ENCODE assay signal across 8 mouse cellular contexts in genomic region chr7:19229404-19229803, GRCm38 (mm10). TPM values are rescaled to one million over a fixed set of nuclear protein-coding genes. Genes with fewer than 3 reads are reported as not detected.
DNase-seq lines count a peak whose midpoint lies in the region; ATAC-seq lines count a peak whose summit lies in the region.

No protein-coding gene starts in this region.

- peak overlapping the region; percentile 70 for H3K4me3 ChIP-seq in kidney, embryonic 14.5 days (ENCODE audit: low read length)
- H3K4me3 ChIP-seq in brown adipose tissue, adult 24 weeks (ENCODE audit: insufficient read depth, low read depth, low read length) = peak overlapping the region; percentile 71
- peak overlapping the region; percentile 50 for H3K4me3 ChIP-seq in hindbrain, embryonic 11.5 days (ENCODE audit: low read depth, low read length)
- peak overlapping the region; percentile 66 for H3K4me3 ChIP-seq in midbrain, embryonic 12.5 days

- H3K9me3 ChIP-seq in kidney, embryonic 14.5 days (ENCODE audit: control insufficient read depth, low read length) = no peaks in the 10 kb centered on the region
- no peaks in the 10 kb centered on the region for H3K9me3 ChIP-seq in hindbrain, embryonic 11.5 days (ENCODE audit: control insufficient read depth, low read length)
- no peaks in the 10 kb centered on the region for H3K9me3 ChIP-seq in midbrain, embryonic 12.5 days

- no peak overlapping the region; the same call in 1 of the 2 replicates for H3K27ac ChIP-seq in kidney, embryonic 14.5 days (ENCODE audit: low read depth, low read length)
- H3K27ac ChIP-seq in brown adipose tissue, adult 24 weeks (replicated peaks; ENCODE audit: low read depth, low read length) = peak overlapping the region; percentile 55; the same call in 1 of the 2 replicates
- peak overlapping the region; percentile 64; the same call in 1 of the 2 replicates for H3K27ac ChIP-seq in hindbrain, embryonic 11.5 days (ENCODE audit: low read depth, low read length)
- H3K27ac ChIP-seq in midbrain, embryonic 12.5 days (replicated peaks) = peak overlapping the region; percentile 78

- ATAC-seq in kidney, embryonic 14.5 days (ENCODE audit: low FRiP score, low TSS enrichment) = no peak
- no peak for ATAC-seq in hindbrain, embryonic 11.5 days (ENCODE audit: low FRiP score)
- ATAC-seq in midbrain, embryonic 12.5 days (ENCODE audit: low FRiP score, low read depth) = no peak
- no peak for ATAC-seq in frontal cortex, adult (ENCODE audit: low TSS enrichment)

- peaks cover 7% of the 10 kb centered on the region; the same call in 1 of the 2 replicates for H3K4me1 ChIP-seq in kidney, embryonic 14.5 days (ENCODE audit: control insufficient read depth, insufficient read depth, low read length)
- H3K4me1 ChIP-seq in brown adipose tissue, adult 24 weeks (ENCODE audit: control insufficient read depth, insufficient read depth, insufficient read length, low read length) = peaks cover 6% of the 10 kb centered on the region
- H3K4me1 ChIP-seq in hindbrain, embryonic 11.5 days (replicated peaks; ENCODE audit: control insufficient read depth, insufficient read depth, low read length) = peaks cover 6% of the 10 kb centered on the region
- peaks cover 18% of the 10 kb centered on the region for H3K4me1 ChIP-seq in midbrain, embryonic 12.5 days

- no peaks in the 10 kb centered on the region for H3K36me3 ChIP-seq in kidney, embryonic 14.5 days (ENCODE audit: control insufficient read depth, insufficient read depth, low read length)
- no peaks in the 10 kb centered on the region for H3K36me3 ChIP-seq in hindbrain, embryonic 11.5 days (ENCODE audit: control insufficient read depth, insufficient read depth, low read length)
- H3K36me3 ChIP-seq in midbrain, embryonic 12.5 days = peaks cover 19% of the 10 kb centered on the region; the same call in 1 of the 2 replicates

- no peak for DNase-seq in kidney, adult 8-10 months
- DNase-seq in hindbrain, embryonic 11.5 days (ENCODE audit: low spot score) = no peak
- no peak for DNase-seq in MN1 (ENCODE audit: low spot score)
- no peak for DNase-seq in lung, postnatal 4 days

- WGBS in kidney, embryonic 14.5 days = 36% methylated on average over 5 of the region's 5 CpGs
- 52% methylated on average over 5 of the region's 5 CpGs for WGBS in hindbrain, embryonic 11.5 days
- 45% methylated on average over 5 of the region's 5 CpGs for WGBS in midbrain, embryonic 12.5 days

- no peaks in the 10 kb centered on the region for H3K27me3 ChIP-seq in kidney, embryonic 14.5 days (ENCODE audit: control insufficient read depth, insufficient read depth, low read length)
- no peaks in the 10 kb centered on the region for H3K27me3 ChIP-seq in hindbrain, embryonic 11.5 days (ENCODE audit: control insufficient read depth, insufficient read depth, low read length)
- no peaks in the 10 kb centered on the region for H3K27me3 ChIP-seq in midbrain, embryonic 12.5 days

- peak overlapping the region; percentile 79 for H3K4me2 ChIP-seq in kidney, embryonic 14.5 days (replicated peaks; ENCODE audit: low read depth, low read length)
- peak overlapping the region; percentile 54 for H3K4me2 ChIP-seq in hindbrain, embryonic 11.5 days (replicated peaks; ENCODE audit: low read depth, low read length)
- H3K4me2 ChIP-seq in midbrain, embryonic 12.5 days (replicated peaks) = peak overlapping the region; percentile 84

- peak overlapping the region; percentile 66 for H3K9ac ChIP-seq in kidney, embryonic 14.5 days (ENCODE audit: low read depth, low read length)
- peak overlapping the region; percentile 31 for H3K9ac ChIP-seq in hindbrain, embryonic 11.5 days (ENCODE audit: low read depth, low read length)
- H3K9ac ChIP-seq in midbrain, embryonic 12.5 days (replicated peaks) = peak overlapping the region; percentile 72

RNA-seq across cellular contexts. Expression of gene Opa3, which starts 1.3 kb away (rescaled TPM):
- polyA plus RNA-seq in kidney, embryonic 14.5 days (2014; fragmentation: Nextera tagmentation; extraction: Ambion mirVana) = 33.3 and 44.6 TPM in 2 replicates
- polyA plus RNA-seq in brown adipose tissue, adult 24 weeks (2012; ENCODE audit: insufficient read depth, insufficient read length, missing spikeins) = 28.9 and 29.2 TPM in 2 replicates
- polyA plus RNA-seq in hindbrain, embryonic 11.5 days (2014; fragmentation: Nextera tagmentation; extraction: Ambion mirVana) = 42.2 and 42.4 TPM in 2 replicates
- polyA plus RNA-seq in midbrain, embryonic 12.5 days (2016; fragmentation: Nextera tagmentation; extraction: Ambion mirVana) = 41.8 and 43.7 TPM in 2 replicates

RNA-seq across cellular contexts. Expression of gene Gpr4, which starts 17.1 kb away (rescaled TPM):
- 2.4 and 3.4 TPM in 2 replicates for polyA plus RNA-seq in kidney, embryonic 14.5 days (2014; fragmentation: Nextera tagmentation; extraction: Ambion mirVana)
- polyA plus RNA-seq in brown adipose tissue, adult 24 weeks (2012; ENCODE audit: insufficient read depth, insufficient read length, missing spikeins) = 3.8 and 4.7 TPM in 2 replicates
- 1.6 and 2.6 TPM in 2 replicates for polyA plus RNA-seq in hindbrain, embryonic 11.5 days (2014; fragmentation: Nextera tagmentation; extraction: Ambion mirVana)
- polyA plus RNA-seq in midbrain, embryonic 12.5 days (2016; fragmentation: Nextera tagmentation; extraction: Ambion mirVana) = 1.6 and 2.0 TPM in 2 replicates

RNA-seq across cellular contexts. Expression of gene Vasp, which starts 42.2 kb away (rescaled TPM):
- 54.2 and 56.5 TPM in 2 replicates for polyA plus RNA-seq in kidney, embryonic 14.5 days (2014; fragmentation: Nextera tagmentation; extraction: Ambion mirVana)
- polyA plus RNA-seq in brown adipose tissue, adult 24 weeks (2012; ENCODE audit: insufficient read depth, insufficient read length, missing spikeins) = 13.4 and 19.2 TPM in 2 replicates
- 29.2 and 50.2 TPM in 2 replicates for polyA plus RNA-seq in hindbrain, embryonic 11.5 days (2014; fragmentation: Nextera tagmentation; extraction: Ambion mirVana)
- 44.9 and 47.1 TPM in 2 replicates for polyA plus RNA-seq in midbrain, embryonic 12.5 days (2016; fragmentation: Nextera tagmentation; extraction: Ambion mirVana)

RNA-seq across cellular contexts. Expression of gene Ppm1n, which starts 50.5 kb away (rescaled TPM):
- polyA plus RNA-seq in kidney, embryonic 14.5 days (2014; fragmentation: Nextera tagmentation; extraction: Ambion mirVana) = not detected in 2 replicates
- polyA plus RNA-seq in brown adipose tissue, adult 24 weeks (2012; ENCODE audit: insufficient read depth, insufficient read length, missing spikeins) = not detected in 2 replicates
- 0.18 TPM in 1 of 2 replicates, not detected in the other for polyA plus RNA-seq in hindbrain, embryonic 11.5 days (2014; fragmentation: Nextera tagmentation; extraction: Ambion mirVana)
- 0.20 and 0.32 TPM in 2 replicates for polyA plus RNA-seq in midbrain, embryonic 12.5 days (2016; fragmentation: Nextera tagmentation; extraction: Ambion mirVana)

RNA-seq across cellular contexts. Expression of gene Rtn2, which starts 53.0 kb away (rescaled TPM):
- polyA plus RNA-seq in kidney, embryonic 14.5 days (2014; fragmentation: Nextera tagmentation; extraction: Ambion mirVana) = 5.4 and 5.7 TPM in 2 replicates
- polyA plus RNA-seq in brown adipose tissue, adult 24 weeks (2012; ENCODE audit: insufficient read depth, insufficient read length, missing spikeins) = 14.9 and 16.6 TPM in 2 replicates
- 49.6 and 52.1 TPM in 2 replicates for polyA plus RNA-seq in hindbrain, embryonic 11.5 days (2014; fragmentation: Nextera tagmentation; extraction: Ambion mirVana)
- polyA plus RNA-seq in midbrain, embryonic 12.5 days (2016; fragmentation: Nextera tagmentation; extraction: Ambion mirVana) = 74.6 and 79.7 TPM in 2 replicates
